Mouse (Mus musculus) central nervous system, embryonic 11.5 days (tissue): ENCODE results near the gene Fezf2. TPM values are rescaled to one million over a fixed set of nuclear protein-coding genes. Genes with fewer than 3 reads are reported as not detected.

Experiments used
- polyA plus RNA-seq: library from polyadenylated mRNA; depleted of rRNA; stranded (reverse); fragments of >200 nt; gene quantifications from 2 replicates; pipeline ENCODE4 v1.2.3, GENCODE M21; 2012; rRNA removed

Gene Fezf2
- 13.6 and 18.5 TPM in 2 replicates for polyA plus RNA-seq

GRCm38 (mm10) chr14:12348089-12348488 is at the start of gene Fezf2:
Gene Fezf2, minus strand, starts transcription at chr14:12348189.

Other genes starting within 250 kb of the Fezf2 start
- 0.01 and 0.26 TPM in 2 replicates for gene Gm49355, start 64.2 kb downstream of the Fezf2 start, polyA plus RNA-seq
- gene 3830406C13Rik, start 64.0 kb downstream of the Fezf2 start, polyA plus RNA-seq = 11.9 and 17.8 TPM in 2 replicates